Mouse (Mus musculus) adrenal gland, postnatal 25 days (tissue): ENCODE data around the gene Naaa. TPM values are rescaled to one million over a fixed set of nuclear protein-coding genes. Genes with fewer than 3 reads are reported as not detected.

Experiments used
- DNase-seq: peaks from one replicate; pipeline ENCODE4 v3.0.0; 2021; ENCODE audit warnings: mixed read lengths
- total RNA-seq: library from RNA; stranded (reverse); gene quantifications from 2 replicates; pipeline ENCODE4 v1.2.3, GENCODE M21; 2021

Naaa gene
- total RNA-seq, 1 experiment from 2014 or later, result 15.8 TPM

GRCm38 (mm10) chr5:92212231-92212630 is 65.7 kb downstream of the Naaa start:
- no peak for DNase-seq

GRCm38 (mm10) chr5:92210205-92210604 is 67.8 kb downstream of the Naaa start:
- no peak for DNase-seq

Other genes with a start within 250 kb of the Naaa start
- 4.6 and 6.5 TPM in 2 replicates for gene Cdkl2, start 234.3 kb downstream of the Naaa start, total RNA-seq
- 133 and 158 TPM in 2 replicates for gene G3bp2, start 194.5 kb downstream of the Naaa start, total RNA-seq
- gene Uso1, start 140.2 kb downstream of the Naaa start, total RNA-seq, result 82.9 and 84.1 TPM in 2 replicates
- not detected in 2 replicates for gene U90926, start 62.8 kb downstream of the Naaa start, total RNA-seq
- 0.18 TPM in 1 of 2 replicates, not detected in the other for gene Ppef2, start 21.9 kb downstream of the Naaa start, total RNA-seq
- 30.5 and 36.1 TPM in 2 replicates for gene Sdad1, start 32.3 kb upstream of the Naaa start, total RNA-seq
- gene Cxcl9, start 49.9 kb upstream of the Naaa start, total RNA-seq, result 0.88 and 0.90 TPM in 2 replicates
- 50.0 and 51.8 TPM in 2 replicates for gene Art3, start 53.7 kb upstream of the Naaa start, total RNA-seq
- gene Cxcl10, start 70.7 kb upstream of the Naaa start, total RNA-seq, result 1.1 and 1.2 TPM in 2 replicates
- gene Nup54, start 157.0 kb upstream of the Naaa start, total RNA-seq, result 30.1 and 33.5 TPM in 2 replicates
- 62.2 and 65.1 TPM in 2 replicates for gene Scarb2, start 228.7 kb upstream of the Naaa start, total RNA-seq